Mouse (Mus musculus) right cerebral cortex, adult 2 months (tissue): Measurements from ENCODE around the gene Igf2r.

Experiments used
- DNase-seq, 2 experiments: peaks; one replicate each; pipeline ENCODE4 v3.0.0; 2021 to 2022; ENCODE audit warnings: low spot score in 2 of 2

The Igf2r gene

GRCm38 (mm10) chr17:12750591-12751170 lies 18.8 kb downstream of the Igf2r start:
- DNase-seq: no peak

- no peak for DNase-seq
These were observed 19.8 kb downstream of the Igf2r start for GRCm38 (mm10) chr17:12749421-12750367.

- DNase-seq: no peak
These were observed 23.7 kb downstream of the Igf2r start for GRCm38 (mm10) chr17:12745761-12746160.

DNA sequence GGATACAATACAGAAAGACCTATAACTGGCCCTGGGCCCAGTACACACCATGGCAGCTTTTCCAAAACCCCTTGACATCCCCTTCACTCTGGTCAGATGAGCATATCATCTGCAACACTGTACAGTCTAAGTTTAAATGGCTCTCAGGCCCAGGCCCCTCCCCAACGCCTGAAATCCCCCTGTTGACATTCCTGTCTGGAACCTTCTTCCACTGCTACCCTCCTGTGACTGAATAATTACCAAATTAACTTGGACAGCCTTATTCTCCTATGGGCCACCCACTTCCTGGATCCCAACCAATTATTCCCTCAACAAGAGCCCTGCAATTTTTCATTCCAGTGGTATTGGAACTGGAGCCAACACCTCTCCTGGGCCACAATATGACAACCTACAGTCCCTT lies 25.4 kb downstream of the Igf2r start:
- DNase-seq: no peak

- no peak for DNase-seq
These were observed 27.1 kb downstream of the Igf2r start for GRCm38 (mm10) chr17:12742151-12742908.

DNA sequence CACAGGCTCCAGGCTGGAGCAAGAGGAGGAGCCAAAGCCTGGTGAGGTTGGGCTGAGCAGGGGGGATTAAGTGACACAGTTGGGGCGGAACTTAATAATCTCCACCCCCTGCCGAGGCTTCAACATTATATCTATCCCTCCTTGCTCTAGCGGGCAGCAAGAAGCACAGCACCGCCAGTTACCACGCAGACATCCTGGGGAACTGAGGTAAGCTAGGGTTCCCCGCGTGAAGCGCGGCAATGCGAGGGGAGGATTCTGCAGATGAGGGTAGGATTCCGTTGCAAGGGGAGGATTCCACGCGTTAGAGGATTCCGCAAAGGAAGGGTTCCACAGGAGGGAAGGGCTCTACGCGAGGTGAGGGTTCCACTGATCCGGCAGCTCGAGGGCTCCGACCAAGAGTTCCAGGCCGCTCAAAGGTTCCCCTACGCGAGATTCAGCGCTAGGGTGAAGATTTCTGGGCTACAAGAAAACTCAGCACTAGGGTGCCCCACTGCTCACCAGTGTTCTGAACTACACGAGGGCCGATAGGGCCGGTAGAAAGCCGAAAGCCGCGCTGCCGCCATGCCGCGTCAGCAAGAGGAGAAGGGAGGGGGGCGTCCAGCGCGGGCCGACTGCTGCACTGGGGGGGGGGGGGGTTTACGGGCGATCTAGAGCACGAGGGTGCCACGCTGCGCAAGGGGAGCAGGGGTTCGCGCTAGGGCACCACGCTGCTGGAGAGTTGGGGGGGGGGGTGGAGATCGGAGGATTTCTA lies 28.1 kb downstream of the Igf2r start:
- DNase-seq: peak; percentile 30 to 38

DNA sequence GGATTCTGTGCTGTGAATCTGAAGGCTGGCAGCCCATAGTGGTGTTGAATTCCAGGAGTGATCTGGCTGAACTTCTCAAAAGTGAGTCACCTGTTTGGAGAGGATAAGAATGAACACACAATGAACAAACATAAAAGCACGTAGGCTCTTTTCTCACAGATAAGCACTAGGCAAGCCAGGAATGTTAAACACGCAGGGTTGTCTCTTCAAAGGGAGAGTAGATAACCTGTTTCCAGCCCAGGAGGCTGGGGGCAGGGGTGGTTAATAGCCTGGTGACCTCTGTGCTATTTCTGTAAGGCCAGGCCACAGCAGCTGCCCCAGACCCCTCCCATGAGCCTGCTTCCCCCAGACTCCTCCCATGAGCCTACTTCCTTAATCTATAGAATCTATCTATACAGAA lies 29.1 kb downstream of the Igf2r start:
- no peak for DNase-seq

GRCm38 (mm10) chr17:12739516-12739915 lies 29.9 kb downstream of the Igf2r start:
- DNase-seq: no peak

DNA sequence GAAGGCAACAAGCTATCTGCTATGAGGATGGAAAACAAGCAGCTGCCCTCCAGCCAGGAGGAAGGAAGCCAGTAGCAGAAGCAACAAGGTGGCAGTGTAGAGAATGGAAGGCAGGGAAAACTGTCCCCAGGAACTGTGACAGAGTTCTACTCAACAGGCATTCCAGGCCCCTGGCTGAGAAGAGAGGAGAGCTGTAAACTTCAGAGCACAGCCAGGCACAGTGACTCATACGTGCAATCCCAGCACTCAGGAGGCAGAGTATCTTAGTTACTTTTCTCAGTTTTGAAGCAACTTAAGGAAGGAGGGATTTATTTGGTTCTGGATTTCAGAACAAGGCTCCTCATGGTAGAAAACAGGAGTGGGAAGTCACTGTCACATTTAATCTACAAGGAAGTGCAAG lies 31.5 kb downstream of the Igf2r start:
- peak; percentile 26 to 27 for DNase-seq

- DNase-seq: no peak
These were observed 35.1 kb downstream of the Igf2r start for GRCm38 (mm10) chr17:12734205-12734857.

DNA sequence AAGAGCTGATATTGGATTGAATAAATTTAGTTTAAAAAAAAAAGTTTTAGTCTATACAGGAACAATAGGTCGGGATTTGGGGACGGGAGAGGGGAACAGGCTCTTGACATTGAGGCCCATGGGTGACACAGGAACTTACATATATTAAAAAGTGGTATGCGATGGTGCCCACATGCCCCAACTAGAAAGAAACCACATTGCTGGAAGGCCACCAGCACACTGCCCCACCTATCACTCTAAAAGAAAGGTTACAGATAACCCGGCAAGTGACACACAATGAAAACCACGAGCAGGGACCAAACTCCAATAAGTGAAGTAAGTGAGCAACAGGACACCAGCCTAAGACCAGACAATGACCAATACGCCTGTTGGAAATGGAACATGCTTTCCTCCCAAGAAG lies 36.3 kb downstream of the Igf2r start:
- DNase-seq: no peak

DNA sequence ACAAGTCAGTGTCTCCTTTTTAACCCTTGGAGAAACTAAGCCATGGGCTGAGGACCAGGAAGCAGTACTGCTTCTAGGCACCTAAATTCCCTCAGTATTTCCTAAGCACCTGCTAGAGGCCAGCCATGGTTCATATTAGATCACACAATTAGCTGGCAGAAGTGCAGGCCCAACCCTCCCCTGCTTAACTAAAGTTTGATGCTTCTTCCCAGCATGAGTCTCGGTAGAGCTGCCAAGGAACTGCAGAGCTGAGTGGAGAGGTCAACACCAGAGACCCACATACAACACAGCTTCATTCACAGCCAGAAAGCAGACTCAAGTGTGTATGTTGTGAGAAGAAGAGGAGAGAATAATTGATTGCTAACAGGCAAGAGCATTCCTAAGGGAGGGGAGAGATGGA lies 40.9 kb downstream of the Igf2r start:
- no peak for DNase-seq

DNA sequence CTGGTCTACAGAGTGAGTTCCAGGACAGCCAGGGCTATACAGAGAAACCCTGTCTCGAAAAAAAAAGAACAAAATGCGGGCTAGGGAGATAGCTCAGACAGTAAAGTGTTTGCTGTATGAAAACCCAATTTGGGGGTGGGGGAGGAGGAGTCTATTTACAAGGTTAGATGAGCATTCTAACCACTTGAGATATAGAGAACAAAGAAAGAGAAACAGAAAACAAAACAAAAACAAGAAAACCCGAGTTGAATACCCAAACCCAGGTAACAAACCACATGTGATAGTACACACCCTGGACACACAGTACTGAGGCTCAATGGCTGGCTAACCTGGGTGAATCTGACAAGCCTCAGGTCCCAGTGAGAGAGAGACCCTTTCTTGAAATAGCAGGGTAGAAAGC lies 41.7 kb downstream of the Igf2r start:
- no peak for DNase-seq

DNA sequence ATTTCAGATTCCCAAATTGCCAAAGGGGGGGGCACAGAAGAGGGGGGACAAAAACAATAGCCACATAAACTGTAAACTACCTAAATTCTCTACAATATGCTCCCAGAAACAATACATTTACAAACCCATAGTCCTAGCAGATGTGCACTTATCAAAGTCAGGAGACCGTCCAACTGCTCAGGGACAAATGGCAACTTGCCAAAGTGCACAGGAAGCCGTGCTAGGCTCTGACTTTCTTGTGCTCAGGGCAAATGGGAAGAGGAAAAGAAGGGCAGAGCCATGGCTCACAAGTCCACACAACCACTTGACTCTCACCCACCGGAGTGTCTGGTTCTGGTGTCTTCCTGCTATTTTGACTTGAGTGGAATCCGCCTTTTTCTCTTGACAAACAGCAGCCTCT lies 43.6 kb downstream of the Igf2r start:
- no peak for DNase-seq

DNA sequence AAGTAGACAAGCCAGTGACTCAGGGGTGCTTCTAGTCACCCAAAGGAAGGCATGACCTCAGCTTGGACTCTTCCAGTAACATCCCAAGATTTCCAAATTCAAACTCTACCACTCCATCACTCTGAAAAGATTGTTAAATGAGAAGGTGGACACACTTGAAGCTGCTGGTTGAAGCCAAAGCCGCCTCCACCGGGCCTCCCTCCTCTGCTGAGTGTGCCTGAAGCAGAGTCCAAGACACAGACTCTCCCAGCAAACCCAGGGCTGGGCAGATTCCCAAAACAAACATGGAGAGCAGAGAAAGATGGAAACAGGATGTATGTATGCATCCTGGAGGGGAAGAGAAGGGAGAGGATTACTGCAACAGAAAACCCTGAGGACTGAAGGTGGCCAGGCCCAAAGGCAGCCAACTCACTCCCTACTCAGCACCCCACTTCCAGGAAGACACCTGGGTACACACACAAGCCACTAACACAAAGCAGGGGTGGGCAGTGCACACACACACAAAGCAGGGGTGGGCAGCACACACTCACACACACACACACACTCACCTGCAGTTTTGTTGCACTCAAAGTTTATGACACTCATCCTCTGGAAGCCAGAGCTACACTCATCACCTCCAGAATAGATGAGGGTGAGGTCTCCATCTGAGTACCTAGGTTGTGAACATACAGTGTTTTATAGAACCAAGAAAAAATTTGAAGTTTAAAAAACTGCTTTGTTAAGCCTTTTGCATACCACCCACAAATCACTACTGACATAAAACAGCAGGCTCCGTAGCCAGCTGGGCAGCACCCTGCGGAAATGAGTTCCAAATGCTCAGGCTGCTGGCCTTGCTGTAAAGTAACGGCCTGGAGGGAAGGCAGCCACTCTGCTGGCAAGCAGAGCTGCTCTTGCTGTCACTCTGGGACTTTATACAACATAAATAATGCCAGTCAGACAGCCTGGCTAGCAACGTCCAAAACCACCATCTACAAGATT lies 44.4 kb downstream of the Igf2r start:
- peak; percentile 26 to 40 for DNase-seq

DNA sequence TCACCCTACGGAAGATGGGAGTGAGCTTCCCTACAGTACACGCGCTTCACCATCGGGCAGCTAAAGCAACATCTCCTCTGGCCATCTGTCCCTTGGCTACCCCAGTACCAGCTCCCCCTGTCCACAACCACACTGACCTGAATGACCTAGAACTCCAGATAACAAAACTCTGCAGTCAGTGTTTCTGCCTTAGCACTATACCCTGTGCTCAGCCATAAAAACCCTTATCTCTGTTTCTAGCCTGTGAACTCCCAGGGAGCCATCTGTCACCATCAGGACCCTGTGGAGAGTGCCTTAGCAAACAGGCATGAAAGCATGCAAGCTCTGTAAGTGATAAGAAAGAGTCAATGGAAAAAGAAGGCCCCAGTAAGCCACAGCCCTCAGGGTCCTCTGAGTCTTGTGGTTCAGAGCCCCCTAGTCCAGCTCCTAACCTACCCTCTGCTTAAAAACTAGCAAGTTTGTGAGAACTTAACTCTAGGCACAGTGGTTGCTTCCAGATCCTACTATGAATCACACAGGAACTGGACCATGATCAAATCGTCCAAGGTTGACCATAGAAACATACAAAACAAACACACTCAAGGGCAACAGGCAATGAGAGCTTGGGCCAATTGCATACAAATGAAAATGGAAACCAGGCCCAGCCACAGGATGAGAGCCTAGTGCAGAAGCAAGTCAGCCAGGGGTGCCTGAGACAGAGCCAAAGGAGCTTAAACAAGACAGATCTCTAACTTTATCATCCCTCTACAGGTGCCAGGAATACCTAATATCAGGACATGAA lies 45.3 kb downstream of the Igf2r start:
- no peak for DNase-seq

DNA sequence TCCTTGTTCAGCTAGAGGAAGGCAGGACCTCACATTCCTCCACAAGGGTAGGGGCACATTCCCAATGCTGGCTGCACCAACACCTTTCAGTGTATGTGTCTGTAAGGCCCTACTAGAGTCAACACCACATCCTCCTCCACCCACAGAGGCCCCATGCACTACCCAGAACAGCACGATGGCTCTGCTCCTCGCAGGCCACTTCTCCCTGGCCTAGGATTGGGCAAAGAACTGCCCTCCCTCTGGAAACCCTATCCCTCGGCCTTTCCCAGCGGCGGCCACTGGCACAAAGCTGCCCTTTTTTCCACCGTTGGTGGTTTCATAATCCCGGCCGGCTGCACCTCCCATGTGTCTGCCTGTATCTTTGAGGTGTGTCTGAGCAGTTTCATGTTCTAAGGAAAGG lies 46.8 kb downstream of the Igf2r start:
- no peak for DNase-seq

DNA sequence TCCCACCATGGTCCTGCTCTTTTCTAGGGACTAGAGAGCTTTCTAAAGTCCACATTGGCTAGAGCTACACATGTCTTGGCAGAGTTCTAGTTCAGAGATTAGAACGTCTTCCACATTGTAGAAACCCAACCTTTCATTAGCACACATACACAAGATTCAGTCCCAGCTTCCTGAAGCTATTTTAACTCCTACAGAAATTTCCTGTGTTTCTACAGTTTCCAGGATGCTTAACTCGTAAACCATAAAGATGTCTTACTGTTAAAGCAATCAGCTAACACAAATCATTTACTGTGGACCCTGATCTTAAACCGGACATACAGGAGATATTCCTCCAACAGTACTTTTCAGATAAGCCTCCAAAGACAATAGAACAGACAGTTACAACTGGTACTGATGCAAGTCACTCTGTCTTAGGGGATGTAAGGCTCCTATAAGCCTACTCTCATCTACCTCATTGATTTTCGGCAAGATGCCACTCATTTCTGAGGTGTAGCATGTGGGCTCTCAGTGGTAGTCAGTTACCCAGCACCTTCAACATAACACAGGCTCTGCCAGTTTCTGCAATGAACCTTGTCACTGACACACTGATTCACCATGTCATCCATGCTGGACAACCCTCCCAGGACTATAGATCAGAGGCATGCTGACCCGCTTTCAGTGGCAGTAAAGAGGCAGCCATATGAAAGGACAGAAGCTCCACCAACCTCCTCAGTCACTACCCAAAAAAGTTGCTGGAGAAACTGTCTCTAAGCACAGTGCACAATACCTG lies 48.2 kb downstream of the Igf2r start:
- DNase-seq: no peak
